Mouse (Mus musculus) bone marrow, adult 2 months (tissue): ENCODE data around the gene 2610528J11Rik.

Experiments
- CTCF ChIP-seq: fragments of 200-500 bp; IDR thresholded peaks from 2 replicates; pipeline ENCODE4 v1.5.1; 2011; ENCODE audit warnings: low read length, control low read depth; ENCODE audit not compliant: control insufficient read depth, insufficient read depth
- POLR2A ChIP-seq: fragments of 200-500 bp; IDR thresholded peaks from 2 replicates; pipeline ENCODE4 v1.6.1; 2011; ENCODE audit warnings: low read depth, mild to moderate bottlenecking, control low read depth, low read length, borderline replicate concordance; ENCODE audit not compliant: control insufficient read depth

- TF ChIP-seq CTCF (no peak), POLR2A (no peak)
Measured at GRCm38 (mm10) chr4:118564926-118565279, 38.1 kb downstream of the 2610528J11Rik start.
